9 mouse cellular contexts compared by ENCODE assay signal in genomic region chrX:145848937-145849783, GRCm38 (mm10).
DNase-seq lines count a peak whose midpoint lies in the region; ATAC-seq lines count a peak whose summit lies in the region.
"Had no signal": no experiment of that assay in that cellular context is flagged by ENCODE, and none has a peak within 500 bp of the region (broad histone marks: within the 10 kb centered on the region; RNA-seq: fewer than 3 reads in every experiment).

No protein-coding gene starts in this region.

- no peaks in the 10 kb centered on the region for H3K4me1 ChIP-seq in embryonic facial prominence, embryonic 14.5 days (ENCODE audit: control insufficient read depth, insufficient read depth, low read length)
- H3K4me1 ChIP-seq in embryonic facial prominence, embryonic 10.5 days: no peaks in the 10 kb centered on the region
- H3K4me1 ChIP-seq in embryonic facial prominence, embryonic 15.5 days: no peaks in the 10 kb centered on the region
- no peaks in the 10 kb centered on the region for H3K4me1 ChIP-seq in hindbrain, embryonic 16.5 days (ENCODE audit: control insufficient read depth, insufficient read depth, low read depth, low read length)

- no peak overlapping the region for H3K4me2 ChIP-seq in embryonic facial prominence, embryonic 14.5 days (ENCODE audit: low read depth, low read length)
- no peak overlapping the region for H3K4me2 ChIP-seq in embryonic facial prominence, embryonic 15.5 days (replicated peaks)
- H3K4me2 ChIP-seq in hindbrain, embryonic 16.5 days (ENCODE audit: low read length): no peak overlapping the region

- intact Hi-C loops in left cerebral cortex, postnatal 14 days (cut with DNase I): no loop called here

- 71% methylated on average over 13 of the region's 13 CpGs for WGBS in embryonic facial prominence, embryonic 14.5 days
- WGBS in embryonic facial prominence, embryonic 10.5 days: 77% methylated on average over 13 of the region's 13 CpGs
- 69% methylated on average over 13 of the region's 13 CpGs for WGBS in embryonic facial prominence, embryonic 15.5 days
- 52% methylated on average over 13 of the region's 13 CpGs for WGBS in hindbrain, embryonic 16.5 days

- no peak overlapping the region for H3K4me3 ChIP-seq in embryonic facial prominence, embryonic 14.5 days (ENCODE audit: low read depth, low read length)
- H3K4me3 ChIP-seq in embryonic facial prominence, embryonic 10.5 days: no peak overlapping the region
- H3K4me3 ChIP-seq in embryonic facial prominence, embryonic 15.5 days (replicated peaks): no peak overlapping the region
- no peak overlapping the region for H3K4me3 ChIP-seq in hindbrain, embryonic 16.5 days (ENCODE audit: low read length)
- H3K4me3 ChIP-seq: left cerebral cortex, adult 2 months had no signal

- H3K36me3 ChIP-seq in embryonic facial prominence, embryonic 14.5 days (ENCODE audit: control insufficient read depth, insufficient read depth, low read length): no peaks in the 10 kb centered on the region
- H3K36me3 ChIP-seq in embryonic facial prominence, embryonic 10.5 days (replicated peaks): no peaks in the 10 kb centered on the region
- H3K36me3 ChIP-seq in embryonic facial prominence, embryonic 15.5 days: no peaks in the 10 kb centered on the region
- no peaks in the 10 kb centered on the region for H3K36me3 ChIP-seq in hindbrain, embryonic 16.5 days (ENCODE audit: control insufficient read depth, insufficient read depth, low read length)

- H3K27ac ChIP-seq in embryonic facial prominence, embryonic 14.5 days (replicated peaks; ENCODE audit: low read depth, low read length): no peak overlapping the region
- no peak overlapping the region for H3K27ac ChIP-seq in embryonic facial prominence, embryonic 10.5 days (replicated peaks)
- no peak overlapping the region for H3K27ac ChIP-seq in embryonic facial prominence, embryonic 15.5 days (replicated peaks)
- no peak overlapping the region; the same call in 1 of the 2 replicates for H3K27ac ChIP-seq in hindbrain, embryonic 16.5 days (ENCODE audit: low read depth, low read length)
- H3K27ac ChIP-seq: left cerebral cortex, adult 2 months had no signal

- no peak overlapping the region for H3K9ac ChIP-seq in embryonic facial prominence, embryonic 14.5 days (ENCODE audit: low read depth, low read length)
- H3K9ac ChIP-seq in embryonic facial prominence, embryonic 15.5 days: no peak overlapping the region
- H3K9ac ChIP-seq in hindbrain, embryonic 16.5 days (ENCODE audit: low read depth, low read length): no peak overlapping the region

- no peaks in the 10 kb centered on the region for H3K27me3 ChIP-seq in embryonic facial prominence, embryonic 14.5 days (replicated peaks; ENCODE audit: control insufficient read depth, insufficient read depth, low read length)
- no peaks in the 10 kb centered on the region for H3K27me3 ChIP-seq in embryonic facial prominence, embryonic 10.5 days (replicated peaks; ENCODE audit: low read depth, poor library complexity, severe bottlenecking)
- no peaks in the 10 kb centered on the region for H3K27me3 ChIP-seq in embryonic facial prominence, embryonic 15.5 days
- H3K27me3 ChIP-seq in hindbrain, embryonic 16.5 days (replicated peaks; ENCODE audit: control insufficient read depth, insufficient read depth, low read length): no peaks in the 10 kb centered on the region

- DNase-seq in embryonic facial prominence, embryonic 14.5 days (ENCODE audit: low spot score): peak; percentile 61
- no peak for DNase-seq in embryonic facial prominence, embryonic 10.5 days (ENCODE audit: low spot score)
- DNase-seq in Muller cell, postnatal 12 days (ENCODE audit: inconsistent ontology term): peak; percentile 64
- peak; percentile 15 to 26 for DNase-seq in left cerebral cortex, postnatal 14 days (ENCODE audit: low spot score in 2 of 2)
- DNase-seq in right cerebral cortex, postnatal 10 days (ENCODE audit: low spot score in 2 of 2): peak; percentile 70 to 71
- DNase-seq in spleen, adult 18-20 months: no peak

- peak; percentile 41; the same call in 1 of the 2 replicates for ATAC-seq in embryonic facial prominence, embryonic 14.5 days (ENCODE audit: low read depth)
- ATAC-seq in embryonic facial prominence, embryonic 15.5 days (ENCODE audit: insufficient number of reproducible peaks, low FRiP score, low TSS enrichment, low read depth): peak; percentile 47; the same call in 1 of the 2 replicates
- ATAC-seq in hindbrain, embryonic 16.5 days: peak; percentile 96

- H3K9me3 ChIP-seq in embryonic facial prominence, embryonic 14.5 days (ENCODE audit: control insufficient read depth, low read length): no peaks in the 10 kb centered on the region
- H3K9me3 ChIP-seq in embryonic facial prominence, embryonic 10.5 days: no peaks in the 10 kb centered on the region
- H3K9me3 ChIP-seq in embryonic facial prominence, embryonic 15.5 days (replicated peaks): no peaks in the 10 kb centered on the region
- H3K9me3 ChIP-seq in hindbrain, embryonic 16.5 days (ENCODE audit: control insufficient read depth, low read length): no peaks in the 10 kb centered on the region

Comparison
In these comparisons a context has a peak if more than half of its experiments do, and no peak if none do; other contexts are left out.
1. DNase-seq: peak in embryonic facial prominence, embryonic 14.5 days (single experiment), Muller cell, postnatal 12 days (single experiment), left cerebral cortex, postnatal 14 days (2 of 2) and right cerebral cortex, postnatal 10 days (2 of 2); none in embryonic facial prominence, embryonic 10.5 days (single experiment) and spleen, adult 18-20 months (0 of 2).
2. ATAC-seq: peak in every context shown above with its lines; median percentile 96 in hindbrain, embryonic 16.5 days; 47 in embryonic facial prominence, embryonic 15.5 days; 41 in embryonic facial prominence, embryonic 14.5 days.